Mouse (Mus musculus): Measurements from ENCODE around the gene Tcf7l1. TPM values are rescaled to one million over a fixed set of nuclear protein-coding genes. Genes with fewer than 3 reads are reported as not detected.

Tcf7l1 gene
- total RNA-seq, 2 experiments from 2014 or later = 10.0 to 11.5 TPM

- no peak for DNase-seq (ENCODE audit: low spot score in 2 of 2)
Observed at GRCm38 (mm10) chr6:72710897-72711507, 78.1 kb downstream of the Tcf7l1 start.

GRCm38 (mm10) chr6:72699467-72700126 is 89.5 kb downstream of the Tcf7l1 start:
- no peak for DNase-seq (ENCODE audit: low spot score in 2 of 2)

GRCm38 (mm10) chr6:72698559-72698958 is 90.5 kb downstream of the Tcf7l1 start:
- DNase-seq (ENCODE audit: low spot score in 2 of 2) = no peak

- DNase-seq (ENCODE audit: low spot score in 2 of 2) = no peak
Observed at GRCm38 (mm10) chr6:72696601-72697335, 92.3 kb downstream of the Tcf7l1 start.

GRCm38 (mm10) chr6:72694791-72695204 is 94.3 kb downstream of the Tcf7l1 start:
- no peak for DNase-seq (ENCODE audit: low spot score in 2 of 2)

- DNase-seq (ENCODE audit: low spot score in 2 of 2) = no peak
Observed at GRCm38 (mm10) chr6:72694047-72694790, 94.8 kb downstream of the Tcf7l1 start.

GRCm38 (mm10) chr6:72692469-72692868 is 96.6 kb downstream of the Tcf7l1 start:
- no peak for DNase-seq (ENCODE audit: low spot score in 2 of 2)

GRCm38 (mm10) chr6:72691549-72691948 is 97.5 kb downstream of the Tcf7l1 start:
- no peak for DNase-seq (ENCODE audit: low spot score in 2 of 2)

- no peak for DNase-seq (ENCODE audit: low spot score in 2 of 2)
Observed at GRCm38 (mm10) chr6:72690595-72690994, 98.5 kb downstream of the Tcf7l1 start.

GRCm38 (mm10) chr6:72690001-72690400 is 99.1 kb downstream of the Tcf7l1 start:
- DNase-seq (ENCODE audit: low spot score in 2 of 2) = no peak

GRCm38 (mm10) chr6:72689046-72689445 is 100.0 kb downstream of the Tcf7l1 start:
- DNase-seq (ENCODE audit: low spot score in 2 of 2) = no peak

GRCm38 (mm10) chr6:72685165-72685564 is 103.9 kb downstream of the Tcf7l1 start:
- no peak for DNase-seq (ENCODE audit: low spot score in 2 of 2)

- DNase-seq (ENCODE audit: low spot score in 2 of 2) = no peak
Observed at GRCm38 (mm10) chr6:72684260-72684805, 104.7 kb downstream of the Tcf7l1 start.

GRCm38 (mm10) chr6:72682238-72682637 is 106.8 kb downstream of the Tcf7l1 start:
- DNase-seq (ENCODE audit: low spot score in 2 of 2) = no peak

- DNase-seq (ENCODE audit: low spot score in 2 of 2) = no peak
Observed at GRCm38 (mm10) chr6:72680936-72681335, 108.1 kb downstream of the Tcf7l1 start.

GRCm38 (mm10) chr6:72678631-72679030 is 110.4 kb downstream of the Tcf7l1 start:
- DNase-seq (ENCODE audit: low spot score in 2 of 2) = no peak

- DNase-seq (ENCODE audit: low spot score in 2 of 2) = no peak
Observed at GRCm38 (mm10) chr6:72677510-72678220, 111.4 kb downstream of the Tcf7l1 start.

- no peak for DNase-seq (ENCODE audit: low spot score in 2 of 2)
Observed at GRCm38 (mm10) chr6:72677079-72677478, 112.0 kb downstream of the Tcf7l1 start.

GRCm38 (mm10) chr6:72676376-72676775 is 112.7 kb downstream of the Tcf7l1 start:
- no peak for DNase-seq (ENCODE audit: low spot score in 2 of 2)

GRCm38 (mm10) chr6:72673751-72674150 is 115.3 kb downstream of the Tcf7l1 start:
- no peak for DNase-seq (ENCODE audit: low spot score in 2 of 2)

GRCm38 (mm10) chr6:72671129-72671528 is 117.9 kb downstream of the Tcf7l1 start:
- DNase-seq (ENCODE audit: low spot score in 2 of 2) = no peak

All from adrenal gland, adult 18-20 months (tissue).